Mouse (Mus musculus): ENCODE data around the gene Serpina3m.
"Not testable (repeated sequence)": the region's sequence is repeated elsewhere in the genome, so short reads cannot be mapped to it uniquely, and the experiment has no call there.

The Serpina3m gene

DNA sequence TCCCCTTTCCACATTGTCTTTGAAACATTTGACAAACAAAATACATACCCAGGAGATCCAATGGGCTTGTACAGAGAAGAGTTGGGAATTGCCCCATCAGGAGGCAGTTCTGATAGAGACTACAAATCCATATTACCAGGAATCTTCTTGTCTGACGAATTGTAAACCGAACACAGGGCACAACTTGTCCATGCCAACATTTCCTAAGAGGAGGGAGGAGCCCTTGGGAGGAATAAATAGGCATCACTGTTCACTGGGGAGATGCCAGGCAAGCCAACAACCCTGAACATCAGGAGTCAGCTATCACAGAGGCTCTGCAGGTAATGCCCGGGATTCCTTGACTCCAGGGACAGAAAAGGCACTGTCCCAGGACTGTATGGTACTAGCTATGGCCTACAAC is at the start of gene Serpina3m, which contains the start of gene Serpina3k:
Serpina3m (plus strand) TSS at position 261 of the 400 bp plus-strand sequence.
Serpina3k (plus strand) TSS at position 261 of the 400 bp plus-strand sequence.
- not testable (repeated sequence) for DNase-seq

DNA sequence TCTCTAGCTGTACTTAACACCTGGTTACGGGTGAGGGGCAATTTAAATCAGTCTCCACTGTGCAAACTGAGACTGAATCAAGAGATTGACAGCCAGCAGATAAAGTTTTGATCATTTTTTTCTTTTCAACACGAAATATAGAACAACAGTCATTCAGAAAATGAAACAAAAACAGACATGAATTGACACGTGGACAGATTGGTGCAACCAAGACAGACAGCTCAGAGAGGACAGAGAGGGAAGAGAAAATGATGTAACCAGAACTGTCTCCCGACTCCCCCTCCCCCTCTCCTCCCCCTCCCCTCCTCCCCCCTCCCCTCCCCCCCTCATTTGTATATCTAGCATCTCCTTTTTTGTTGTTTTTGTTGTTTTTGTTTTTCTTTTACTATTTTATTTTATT is 48.4 kb upstream of the Serpina3m start:
- no peak for DNase-seq

DNA sequence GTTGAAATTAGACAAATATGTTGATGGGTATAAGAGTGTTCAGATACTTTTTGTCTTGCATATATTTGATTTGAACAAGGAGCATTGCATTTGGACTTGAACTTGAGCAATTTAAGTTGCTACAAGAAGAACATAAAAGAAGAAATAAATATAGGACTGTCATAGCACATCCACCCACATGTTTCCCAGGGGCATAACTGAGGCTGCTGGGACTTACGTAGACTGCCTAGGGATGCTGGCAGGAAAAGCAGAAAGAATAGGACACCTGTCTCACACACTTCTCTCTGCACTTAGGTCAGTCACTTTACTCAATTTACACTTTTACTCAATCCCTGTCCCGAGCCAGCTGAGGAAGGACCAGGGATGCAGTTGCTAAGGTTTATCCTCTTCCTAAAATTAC is 44.3 kb upstream of the Serpina3m start:
- no peak for DNase-seq

DNA sequence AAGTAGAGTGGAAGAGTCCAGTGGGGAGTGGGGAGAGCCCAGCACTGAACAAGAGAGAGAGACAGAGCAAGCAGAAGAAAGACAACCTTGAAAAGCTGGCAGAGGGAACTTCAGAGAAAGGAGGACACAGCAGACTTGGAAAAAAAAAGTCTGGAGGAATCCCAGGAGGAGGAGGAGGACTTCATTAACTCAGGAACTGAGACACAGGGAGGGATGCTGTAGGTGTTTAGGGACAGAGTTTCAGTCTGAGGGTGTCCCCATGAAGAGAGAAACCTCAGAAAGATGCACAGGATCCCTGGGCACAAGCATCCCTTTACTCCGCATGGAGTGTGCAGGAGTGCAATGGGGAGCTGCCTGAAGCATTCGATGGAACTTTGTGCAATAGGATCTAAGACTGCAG is 40.2 kb upstream of the Serpina3m start:
- no peak for DNase-seq

DNA sequence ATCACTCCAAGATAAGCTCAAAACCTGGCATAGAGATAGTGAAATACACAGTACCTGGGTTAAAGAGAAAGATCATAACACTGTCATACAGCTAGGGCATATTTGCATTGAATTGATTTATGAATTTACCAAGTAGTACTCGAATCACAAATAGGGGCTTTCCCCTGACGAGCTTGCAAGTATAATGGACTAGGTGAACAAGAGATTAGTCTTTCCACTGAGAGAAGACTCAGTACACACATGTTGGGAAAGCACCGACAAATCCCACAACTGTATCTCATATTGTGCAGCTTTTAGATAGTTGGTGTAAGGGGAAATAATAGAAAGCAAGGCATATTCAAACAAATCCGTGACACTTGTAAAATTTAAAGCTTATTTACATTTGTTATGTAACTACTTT is 32.3 kb upstream of the Serpina3m start:
- no peak for DNase-seq

DNA sequence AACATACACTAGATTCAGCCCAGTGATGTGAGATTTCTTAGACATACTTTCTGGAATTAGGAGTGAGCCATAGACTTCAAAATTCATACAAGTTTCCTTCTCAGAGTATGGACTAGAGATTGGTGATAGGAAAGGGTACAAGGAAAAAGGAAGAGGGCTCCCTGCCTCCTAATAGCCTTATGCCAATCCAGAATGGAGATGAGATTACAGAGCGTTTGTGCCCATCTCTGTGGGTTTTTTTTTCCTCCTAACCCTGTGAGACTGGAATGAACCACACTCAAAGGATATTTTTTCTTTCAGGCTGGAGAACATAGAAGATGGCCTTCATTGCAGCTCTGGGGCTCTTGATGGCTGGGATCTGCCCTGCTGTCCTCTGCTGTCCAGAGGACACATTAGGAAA is 24.0 kb upstream of the Serpina3m start, which contains the start of gene Serpina3j:
Serpina3j (plus strand) TSS at position 301 of the 400 bp plus-strand sequence.
- no peak for DNase-seq

DNA sequence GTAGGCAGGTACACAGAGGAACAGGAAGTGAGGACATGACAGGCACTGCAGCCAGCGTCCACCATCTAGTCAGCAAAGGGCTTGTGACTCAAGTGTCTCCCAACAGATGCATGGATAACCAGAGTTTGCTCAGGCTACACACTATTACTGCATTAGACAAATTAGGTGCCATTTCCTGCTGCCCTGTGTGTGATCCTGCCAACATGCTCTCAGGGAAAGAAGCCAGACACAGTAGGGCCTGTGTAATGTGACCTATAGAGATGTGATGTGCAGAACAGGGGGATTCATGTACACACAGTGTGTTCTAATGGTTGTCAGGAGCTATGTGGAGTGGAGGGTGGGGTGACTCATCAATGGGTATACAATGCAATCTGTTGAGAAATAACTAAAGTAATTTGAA is 15.8 kb upstream of the Serpina3m start:
- no peak for DNase-seq

DNA sequence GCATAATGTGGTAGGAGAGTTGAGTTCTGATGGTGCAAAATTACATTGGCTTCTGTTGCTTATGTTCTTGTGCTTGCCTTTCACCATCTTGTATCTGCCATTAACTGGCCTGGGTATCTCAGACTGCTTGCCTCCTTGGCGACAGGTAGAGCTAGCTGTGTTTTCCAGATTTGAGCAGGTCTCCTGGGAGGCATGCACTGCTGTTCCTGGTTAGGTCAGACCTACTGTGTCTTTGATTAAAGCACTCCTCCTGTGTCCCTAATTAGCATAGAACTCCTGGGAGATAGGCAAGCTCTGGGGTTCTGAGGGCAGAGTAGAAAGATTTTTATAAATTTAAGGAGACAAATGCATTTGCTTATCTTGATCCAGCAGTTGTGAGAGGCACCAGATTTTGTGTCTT is 6.6 kb upstream of the Serpina3m start:
- no peak for DNase-seq

DNA sequence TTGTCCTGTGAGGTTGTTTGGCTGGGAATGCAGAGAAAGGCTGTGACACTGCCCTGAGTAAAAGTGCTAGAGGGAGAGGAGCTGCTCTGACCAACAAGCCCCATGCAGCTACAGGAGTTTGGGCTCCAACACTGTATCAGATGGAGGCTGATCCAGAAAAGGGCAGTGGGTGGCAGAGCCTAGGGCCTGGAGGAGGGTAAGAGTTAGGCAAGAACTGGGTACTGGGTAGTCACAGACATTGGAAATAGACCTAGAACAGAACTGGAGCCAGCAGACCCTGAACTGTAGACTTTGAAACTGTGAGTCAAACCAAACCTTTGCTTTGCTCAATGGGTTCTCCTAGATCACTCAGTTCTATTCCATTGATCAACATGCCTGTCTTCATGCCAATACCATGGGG is 1.4 kb upstream of the Serpina3m start:
- not testable (repeated sequence) for DNase-seq

DNA sequence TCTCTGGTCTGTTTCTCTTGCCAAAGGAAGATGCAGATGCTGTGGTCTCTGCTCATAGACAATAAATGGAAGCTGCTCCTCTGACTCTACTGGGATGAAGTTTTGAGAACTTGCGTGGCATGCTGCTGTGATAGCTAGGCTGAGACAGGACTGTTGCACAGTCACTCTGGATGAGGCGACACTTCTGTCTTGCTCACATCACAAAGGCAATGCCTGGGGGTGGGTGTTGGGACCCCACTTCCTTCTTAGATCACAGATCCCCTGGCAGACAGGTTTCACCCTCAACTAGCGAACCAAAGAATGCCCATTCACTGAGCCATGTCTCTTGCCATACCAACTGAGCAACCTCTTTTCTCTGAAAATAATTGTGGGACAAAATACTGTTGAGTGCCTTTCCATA is 419 bp downstream of the Serpina3m start:
- no peak for DNase-seq

DNA sequence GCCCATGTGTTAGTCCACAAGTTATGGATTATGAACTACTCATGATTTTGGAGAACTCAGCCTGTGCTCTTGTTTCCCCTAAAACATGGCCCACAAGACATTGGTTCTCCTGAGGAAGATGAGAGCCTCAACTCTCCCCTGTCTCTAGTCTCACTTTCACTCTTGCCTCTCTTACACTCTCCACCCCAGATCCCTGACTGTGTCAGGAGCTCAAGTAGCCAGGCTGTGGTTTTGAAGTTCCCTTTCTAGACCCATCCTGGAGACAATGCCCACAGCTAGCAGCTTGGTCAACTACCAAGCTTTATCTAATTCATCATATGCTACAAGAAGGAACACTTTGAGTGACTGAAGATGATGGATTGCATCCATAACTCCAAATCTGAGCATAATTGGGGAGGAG is 4.2 kb downstream of the Serpina3m start:
- not testable (repeated sequence) for DNase-seq

DNA sequence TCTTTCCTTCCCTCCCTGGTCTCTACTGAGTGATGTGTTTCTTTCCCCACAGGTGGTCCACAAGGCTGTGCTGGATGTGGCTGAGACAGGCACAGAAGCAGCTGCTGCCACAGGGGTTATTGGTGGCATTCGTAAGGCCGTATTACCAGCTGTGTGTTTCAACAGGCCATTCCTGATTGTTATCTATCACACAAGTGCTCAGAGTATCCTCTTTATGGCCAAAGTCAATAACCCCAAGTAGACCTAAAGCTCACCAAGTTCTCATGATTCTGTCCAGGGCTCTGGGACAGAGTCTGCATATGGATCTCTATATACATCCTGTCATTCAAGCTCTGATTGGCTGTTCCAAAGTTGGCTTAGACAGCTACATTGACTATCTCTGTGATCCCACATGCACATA is 6.9 kb downstream of the Serpina3m start:
- no peak for DNase-seq

DNA sequence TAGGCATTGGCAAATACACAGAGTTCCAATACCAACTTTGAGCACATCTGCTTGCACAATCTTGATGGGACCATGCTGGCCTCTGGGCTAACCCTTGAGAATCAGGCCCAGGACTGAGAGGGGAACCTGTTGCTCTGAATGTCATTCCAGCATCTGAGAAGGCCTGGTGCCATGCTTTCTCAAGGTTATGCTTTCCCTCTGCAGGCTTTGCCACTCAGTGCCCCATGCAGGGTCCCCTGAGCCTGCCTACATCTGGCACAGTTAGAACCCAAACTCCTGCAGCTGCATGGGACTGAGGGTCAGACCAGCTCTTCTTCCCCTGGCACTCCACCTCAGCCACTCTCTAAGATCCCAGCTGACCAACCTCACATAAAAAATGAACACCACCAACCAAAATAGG is 7.4 kb downstream of the Serpina3m start:
- DNase-seq = no peak

DNA sequence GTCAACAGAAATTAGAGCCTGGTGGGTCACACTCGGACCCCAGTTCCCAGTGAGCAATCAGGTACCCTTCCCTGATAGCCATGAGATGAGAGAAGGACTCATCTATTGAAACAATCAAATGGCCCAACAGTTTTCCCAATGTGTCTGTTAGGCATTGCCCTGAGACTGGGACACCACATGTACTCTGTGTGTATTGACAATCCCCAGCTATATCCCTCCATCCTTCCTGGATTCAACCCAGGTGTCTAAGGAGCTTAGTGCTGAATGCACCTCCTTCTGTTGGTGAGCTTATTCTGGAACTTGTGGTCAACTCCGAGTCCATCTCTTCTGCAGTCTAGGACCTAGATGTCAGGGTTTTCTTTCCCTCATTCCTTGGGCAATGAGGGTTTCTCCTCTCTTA is 8.8 kb downstream of the Serpina3m start:
- no peak for DNase-seq

DNA sequence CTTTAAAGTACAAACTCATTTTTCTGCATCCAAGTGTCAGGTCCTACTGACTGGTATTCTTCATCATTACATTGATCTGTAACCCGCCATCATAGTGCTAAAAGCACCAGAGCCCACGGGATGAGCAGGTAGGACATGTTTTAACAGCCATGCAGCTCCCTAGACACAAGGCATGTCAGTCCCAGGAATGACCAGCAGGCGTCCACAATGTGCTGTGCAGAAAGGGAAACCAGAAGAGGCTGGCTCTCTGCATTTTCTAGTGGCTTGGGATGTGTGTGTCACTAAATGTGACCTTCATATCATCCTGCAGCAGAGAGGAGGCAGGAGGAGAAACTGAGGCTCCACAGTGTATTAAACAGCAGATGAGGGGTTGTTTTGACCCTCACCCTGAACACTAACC is 13.5 kb downstream of the Serpina3m start:
- not testable (repeated sequence) for DNase-seq

DNA sequence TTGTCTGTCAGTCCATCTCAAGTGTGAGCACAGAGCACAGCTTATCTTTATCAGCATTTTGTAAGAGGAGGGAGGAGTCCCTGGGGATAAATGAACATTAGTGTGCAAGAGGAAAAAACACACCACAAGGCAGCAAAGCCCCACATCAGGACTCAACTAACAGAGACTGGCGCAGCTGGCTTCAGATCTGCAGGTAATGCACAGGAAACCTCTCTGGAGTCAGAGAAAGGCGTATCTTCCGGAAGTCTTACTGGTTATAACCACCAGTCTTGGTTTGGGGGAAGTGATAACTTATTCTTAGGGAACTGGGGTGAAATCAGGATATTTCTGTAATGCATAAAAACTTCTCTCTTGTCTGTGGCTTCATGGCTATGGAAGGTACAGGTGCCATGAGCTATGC is 17.7 kb downstream of the Serpina3m start:
- no peak for DNase-seq

DNA sequence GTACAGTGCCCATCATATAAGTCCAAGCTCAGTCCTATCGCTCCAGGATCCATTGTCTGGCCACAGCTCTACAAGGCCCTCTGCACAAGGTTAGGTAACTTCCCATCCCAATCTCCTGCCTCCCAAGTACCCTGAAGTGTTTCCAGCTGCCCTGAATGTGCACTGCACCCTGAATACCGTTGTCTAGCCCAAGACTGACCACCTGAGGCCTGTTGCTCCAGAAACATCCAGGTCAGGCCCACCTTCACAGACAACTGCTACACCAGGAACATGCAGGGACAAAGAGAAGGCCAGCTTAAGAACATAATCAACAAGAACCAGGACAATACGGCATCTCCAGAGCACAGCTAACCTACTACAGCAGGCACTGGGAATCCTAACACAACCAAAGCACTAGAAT is 31.7 kb downstream of the Serpina3m start:
- DNase-seq = no peak

DNA sequence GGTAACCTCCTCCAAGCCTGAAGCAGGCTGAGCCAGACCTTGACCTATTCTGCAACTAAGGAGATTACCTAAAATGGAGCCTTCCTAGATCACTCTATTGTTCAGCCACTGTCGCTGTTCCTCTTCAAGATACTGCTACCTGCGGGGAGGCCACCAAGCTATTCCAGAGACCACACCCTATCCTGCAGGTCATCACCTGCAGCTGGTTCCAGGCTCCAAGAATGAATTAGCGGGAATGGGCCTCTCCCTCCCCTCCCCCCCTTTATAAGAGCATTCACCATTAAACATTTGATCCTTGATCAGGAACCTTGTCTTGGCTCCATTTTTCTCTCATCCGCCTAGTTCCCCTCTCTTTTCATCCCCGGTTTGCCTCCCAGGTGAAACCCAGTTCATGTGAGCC is 38.9 kb downstream of the Serpina3m start:
- DNase-seq = not testable (repeated sequence)

DNA sequence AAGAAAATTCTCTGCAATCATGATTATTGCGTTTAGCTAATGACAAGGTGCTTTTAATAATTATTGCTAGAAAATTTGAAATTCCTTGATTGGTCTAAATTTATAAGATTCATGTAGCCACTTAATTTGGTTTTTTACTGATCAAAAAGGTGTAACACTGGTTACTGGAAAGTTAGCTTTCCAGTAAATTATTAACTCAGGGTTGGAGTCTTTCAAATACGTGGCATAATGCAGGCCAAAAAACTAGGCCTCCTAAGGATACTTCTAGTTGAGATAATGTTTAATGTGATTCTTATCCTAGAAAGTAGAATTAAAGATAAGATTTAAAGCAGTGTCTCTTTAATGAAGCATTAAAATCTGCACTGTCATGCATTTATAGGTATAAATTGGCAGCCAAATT is 40.1 kb downstream of the Serpina3m start:
- DNase-seq = not testable (repeated sequence)

DNA sequence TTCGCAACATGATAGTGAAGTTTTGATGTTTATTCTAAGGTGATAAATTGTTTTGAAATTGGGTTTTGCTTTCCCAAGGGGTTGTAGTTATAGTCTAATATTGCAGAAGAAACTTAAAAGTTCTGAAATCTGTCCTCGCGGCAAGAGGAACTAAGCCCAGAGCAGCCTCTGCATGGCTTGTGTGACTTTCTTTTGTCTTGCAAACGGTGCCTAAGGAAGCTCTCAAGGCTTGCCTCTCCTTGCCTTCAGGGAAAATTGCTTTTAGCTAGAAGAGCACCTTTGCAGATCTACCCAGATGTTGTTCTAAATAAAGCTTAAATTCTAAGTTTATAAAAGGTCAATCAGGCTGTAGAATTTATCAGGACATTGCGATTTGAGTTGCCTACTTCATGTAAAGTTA is 40.5 kb downstream of the Serpina3m start:
- DNase-seq = not testable (repeated sequence)

DNA sequence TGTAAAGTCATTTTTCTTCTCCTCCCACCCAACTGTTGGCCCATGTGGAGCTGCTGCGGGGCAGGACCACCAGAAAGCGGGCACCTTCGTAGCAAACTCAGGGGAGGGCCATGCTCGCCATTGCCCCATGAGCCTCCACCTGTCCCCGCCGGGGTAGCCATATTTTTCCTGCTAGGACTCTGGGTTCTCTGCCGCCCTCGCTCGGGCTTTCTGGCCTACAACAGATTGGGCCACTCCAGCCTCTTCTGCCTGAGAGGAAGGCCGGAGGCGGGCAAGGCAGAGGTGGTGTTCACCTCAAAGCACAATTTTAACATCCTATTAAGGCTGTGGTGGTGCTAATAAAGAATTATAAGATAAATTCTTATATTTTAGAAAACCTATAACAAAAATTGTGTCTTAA is 41.6 kb downstream of the Serpina3m start:
- no peak for DNase-seq

DNA sequence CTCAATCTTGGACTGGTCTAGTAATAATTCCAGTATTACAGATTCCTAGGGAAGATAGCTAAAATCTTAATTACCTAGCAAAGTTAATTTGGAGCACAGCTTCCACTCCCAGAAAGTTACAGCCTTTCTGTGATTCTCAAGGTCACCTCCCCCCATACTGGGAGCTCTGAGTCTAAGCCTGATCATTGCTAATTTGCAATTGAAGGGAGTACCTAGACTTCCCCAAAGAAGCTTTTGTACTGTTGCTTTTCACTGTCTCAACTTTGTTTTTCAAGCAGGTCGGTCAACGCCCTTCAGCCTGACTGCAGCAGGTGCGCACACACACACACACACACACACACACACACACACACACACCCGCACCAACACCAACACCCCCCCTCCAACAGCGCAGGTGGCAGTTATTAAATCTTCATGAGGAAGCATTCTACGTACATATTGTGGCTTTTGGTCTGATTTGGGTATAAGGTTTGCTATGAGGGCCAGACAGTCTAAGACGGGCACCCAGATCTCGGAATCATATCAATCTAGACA is 42.9 kb downstream of the Serpina3m start:
- DNase-seq = not testable (repeated sequence)

DNA sequence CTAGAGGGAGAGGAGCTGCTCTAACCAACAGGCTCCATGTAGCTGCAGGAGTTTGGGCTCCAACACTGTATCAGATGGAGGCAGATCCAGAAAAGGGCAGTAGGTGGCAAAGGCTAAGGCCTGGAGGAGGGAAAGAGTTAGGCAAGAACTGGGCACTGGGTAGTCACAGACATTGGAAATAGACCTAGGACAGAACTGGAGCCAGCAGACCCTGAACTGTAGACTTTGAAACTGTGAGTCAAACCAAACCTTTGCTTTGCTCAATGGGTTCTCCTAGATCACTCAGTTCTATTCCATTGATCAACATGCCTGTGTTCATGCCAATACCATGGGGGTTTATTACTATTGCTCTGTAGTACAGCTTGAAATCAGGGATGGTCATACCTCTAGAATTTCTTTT is 47.7 kb downstream of the Serpina3m start:
- DNase-seq = not testable (repeated sequence)

DNA sequence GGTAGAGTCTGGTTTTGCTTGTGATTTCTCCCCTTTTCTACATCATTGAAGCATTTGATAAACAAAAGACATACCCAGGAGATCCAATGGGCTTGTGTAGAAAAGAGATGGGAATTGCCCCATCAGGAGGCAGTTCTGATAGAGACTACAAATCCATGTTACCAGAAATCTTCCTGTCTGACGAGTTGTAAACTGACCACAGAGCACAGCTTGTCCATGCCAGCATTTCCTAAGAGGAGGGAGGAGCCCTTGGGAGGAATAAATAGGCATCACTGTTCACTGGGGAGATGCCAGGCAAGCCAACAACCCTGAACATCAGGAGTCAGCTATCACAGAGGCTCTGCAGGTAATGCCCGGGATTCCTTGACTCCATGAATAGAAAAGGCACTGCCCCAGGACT is 48.6 kb downstream of the Serpina3m start:
- DNase-seq = not testable (repeated sequence)

DNA sequence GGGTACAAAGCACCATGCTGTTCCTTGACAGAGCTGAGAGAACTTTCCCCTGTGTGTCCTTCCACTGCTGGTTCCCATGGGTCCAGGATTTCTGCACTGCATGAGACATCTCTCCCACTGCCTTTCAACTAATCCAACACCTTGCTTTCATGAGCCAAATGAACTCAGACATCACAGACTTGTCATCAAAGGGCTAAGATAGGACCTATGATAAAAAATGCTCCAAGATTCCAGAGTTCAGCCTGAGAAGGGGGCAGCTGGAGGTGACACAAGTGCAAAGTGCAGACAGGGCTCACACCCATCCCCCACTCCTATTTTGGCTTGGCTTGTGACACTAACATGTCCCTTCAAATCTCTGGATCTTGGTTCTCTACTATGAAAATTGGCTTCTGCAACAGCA is 50.2 kb downstream of the Serpina3m start:
- no peak for DNase-seq
